Mouse (Mus musculus): ENCODE results near the gene Vezf1. TPM values are rescaled to one million over a fixed set of nuclear protein-coding genes. Genes with fewer than 3 reads are reported as not detected.

Vezf1 gene
- total and polyA plus RNA-seq, 3 experiments, result 8.0 to 20.8 TPM; not detected in 1

GRCm38 (mm10) chr11:88023933-88024332 lies 44.1 kb upstream of the Vezf1 start:
- Histone ChIP-seq H3K9ac (ENCODE audit: control insufficient read depth, low read depth, low read length, poor library complexity, severe bottlenecking) (no peak overlapping the region), H3K36me3 (ENCODE audit: control insufficient read depth in 1 of 2, insufficient read depth in 2 of 2, low read length in 2 of 2) (no peaks in the 10 kb centered on the region), H3K4me1 (ENCODE audit: control insufficient read depth in 1 of 2, insufficient read depth in 2 of 2, low read length in 2 of 2) (no peaks in the 10 kb centered on the region), H3K27ac (ENCODE audit: control insufficient read depth, low read depth, low read length) (no peak overlapping the region), H3K9me3 (replicated peaks; ENCODE audit: insufficient read depth, low read length) (no peaks in the 10 kb centered on the region), H3K27me3 (ENCODE audit: control insufficient read depth in 1 of 2, insufficient read depth in 2 of 2, low read length in 2 of 2) (peaks cover 6 to 7% of the 10 kb centered on the region in 2 experiments), H3K4me3 (ENCODE audit: control insufficient read depth in 1 of 2, insufficient read depth in 1 of 2, low read depth in 2 of 2, low read length in 2 of 2) (no peak overlapping the region), H3K79me2 (ENCODE audit: control insufficient read depth, insufficient read depth, low read length, poor library complexity) (no peaks in the 10 kb centered on the region)
- no peak for DNase-seq (ENCODE audit: low read depth, low spot score)
- TF ChIP-seq USF2 (IDR thresholded peaks at IDR 0.05; ENCODE audit: borderline replicate concordance in 1 of 2, insufficient read depth in 1 of 2, low read depth in 1 of 2, low read length in 2 of 2), result no peak
- TF ChIP-seq TAL1 (IDR thresholded peaks at IDR 0.05; ENCODE audit: low read length), result no peak
- TF ChIP-seq GATA1 (IDR thresholded peaks at IDR 0.05; ENCODE audit: low read depth, low read length), result no peak
- TF ChIP-seq KAT2A (conservative IDR thresholded peaks at IDR 0.05; ENCODE audit: low read depth, low read length), result no peak
- no peak for TF ChIP-seq MEF2A (IDR thresholded peaks at IDR 0.05; ENCODE audit: extremely low read depth, insufficient replicate concordance, low read depth, low read length, poor library complexity, severe bottlenecking)
- no peak for TF ChIP-seq EP300 (IDR thresholded peaks at IDR 0.05; ENCODE audit: low read depth in 1 of 2, low read length in 2 of 2)

DNA sequence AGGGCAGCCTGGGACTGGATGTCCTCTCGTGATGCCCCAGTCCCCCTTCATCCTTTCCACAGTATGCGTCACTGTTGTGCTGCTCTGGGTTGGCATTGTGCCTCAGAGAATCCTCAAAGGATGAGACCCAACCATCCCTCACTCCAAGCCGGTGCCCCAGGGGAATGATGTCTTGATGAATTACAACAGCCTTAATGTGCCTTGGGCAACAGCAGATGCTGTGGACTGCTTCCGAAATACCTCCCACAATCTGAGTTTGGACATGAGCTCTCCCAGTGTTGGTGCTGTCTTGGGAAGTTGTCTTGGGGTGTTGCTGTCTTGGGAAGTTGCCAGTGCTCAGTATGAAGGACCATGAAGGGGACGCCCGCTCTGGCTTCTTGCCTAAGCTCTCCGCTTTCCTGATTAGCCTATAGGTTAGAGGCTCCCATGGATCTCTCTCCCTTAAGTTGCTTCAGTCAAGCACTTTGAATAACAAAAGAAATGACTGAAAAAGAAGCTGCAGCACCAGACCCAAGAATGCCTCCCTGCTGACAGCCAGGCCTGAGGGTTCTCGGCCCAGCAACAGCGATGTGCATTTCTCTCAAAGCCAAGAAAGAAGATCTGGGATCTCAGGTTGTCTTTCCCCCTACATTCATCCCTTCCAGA lies 40.6 kb upstream of the Vezf1 start:
- no peak overlapping the region for H3K27ac ChIP-seq (ENCODE audit: control insufficient read depth, low read depth, low read length)
- no peaks in the 10 kb centered on the region for H3K9me3 ChIP-seq (replicated peaks; ENCODE audit: insufficient read depth, low read length)
- no peaks in the 10 kb centered on the region for H3K79me2 ChIP-seq (ENCODE audit: control insufficient read depth, insufficient read depth, low read length, poor library complexity)
- no peak overlapping the region for H3K9ac ChIP-seq (ENCODE audit: control insufficient read depth, low read depth, low read length, poor library complexity, severe bottlenecking)
- no peak for TF ChIP-seq ETS1 (IDR thresholded peaks at IDR 0.05; ENCODE audit: low read depth, low read length)
- TF ChIP-seq CTCF (IDR thresholded peaks at IDR 0.05 in 2 of 3, conservative IDR thresholded peaks at IDR 0.05 in 1 of 3; ENCODE audit: control insufficient read depth in 1 of 3, insufficient read depth in 1 of 3, low read depth in 2 of 3, low read length in 3 of 3, poor library complexity in 1 of 3, severe bottlenecking in 1 of 3), result no peak
- TF ChIP-seq MYB (IDR thresholded peaks at IDR 0.05; ENCODE audit: low read depth, low read length), result no peak
- TF ChIP-seq ZKSCAN1 (IDR thresholded peaks at IDR 0.05; ENCODE audit: low read depth, low read length), result no peak
- TF ChIP-seq NRF1 (IDR thresholded peaks at IDR 0.05; ENCODE audit: insufficient read depth, low read depth, low read length, poor library complexity, severe bottlenecking), result no peak
- TF ChIP-seq ZMIZ1 (IDR thresholded peaks at IDR 0.05; ENCODE audit: low read depth, low read length), result no peak
- no peak for TF ChIP-seq RAD21 (IDR thresholded peaks at IDR 0.05; ENCODE audit: low read depth, low read length)
- no peaks in the 10 kb centered on the region for H3K36me3 ChIP-seq (ENCODE audit: control insufficient read depth in 1 of 2, insufficient read depth in 2 of 2, low read length in 2 of 2)
- DNase-seq (ENCODE audit: low read depth, low spot score), result no peak
- H3K27me3 ChIP-seq (ENCODE audit: control insufficient read depth in 1 of 2, insufficient read depth in 2 of 2, low read length in 2 of 2), result peaks cover 1% of the 10 kb centered on the region in 2 experiments; a peak in 2 of 4 replicates
- H3K4me1 ChIP-seq (ENCODE audit: control insufficient read depth in 1 of 2, insufficient read depth in 2 of 2, low read length in 2 of 2), result no peaks in the 10 kb centered on the region
- no peak overlapping the region for H3K4me3 ChIP-seq (ENCODE audit: control insufficient read depth in 1 of 2, insufficient read depth in 1 of 2, low read depth in 2 of 2, low read length in 2 of 2)
